Mouse (Mus musculus): ENCODE measurements around the gene Ccr8.

DNA sequence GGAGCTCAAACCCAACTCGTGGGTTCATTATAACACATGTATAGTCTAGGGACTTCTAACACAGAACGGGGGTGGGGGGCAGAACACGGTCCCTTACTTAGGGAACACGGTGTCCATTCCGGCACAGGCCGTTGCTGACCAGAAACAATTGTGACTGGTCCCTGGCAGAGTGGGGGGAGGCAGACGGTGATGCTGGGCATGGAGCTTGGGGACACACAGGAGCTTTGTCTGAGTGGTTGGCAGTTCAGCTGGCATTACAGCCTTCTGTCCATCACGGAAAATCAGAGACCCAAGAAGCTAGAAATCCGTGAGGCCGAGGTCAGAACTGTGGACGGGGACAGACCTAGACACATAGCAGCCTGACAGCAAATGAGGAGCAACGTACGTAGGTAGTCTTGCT is 52.6 kb downstream of the Ccr8 start:
- TF ChIP-seq CTCF (IDR thresholded peaks at IDR 0.05; ENCODE audit: borderline replicate concordance, control insufficient read depth, extremely low read depth, insufficient read depth, low read length, poor library complexity) (no peak), POLR2A (IDR thresholded peaks at IDR 0.05; ENCODE audit: control insufficient read depth, extremely low read depth, insufficient read depth, low read length, poor library complexity) (no peak)

Measured in thymus, adult 2 months (tissue).